Mouse (Mus musculus) bone marrow, adult 2 months (tissue): Measurements from ENCODE around the gene Plxnb1.

ENCODE experiments used
- CTCF ChIP-seq: fragments of 200-500 bp; IDR thresholded peaks from 2 replicates; pipeline ENCODE4 v1.5.1; 2011; ENCODE audit warnings: low read length, control low read depth; ENCODE audit not compliant: control insufficient read depth, insufficient read depth
- POLR2A ChIP-seq: fragments of 200-500 bp; IDR thresholded peaks from 2 replicates; pipeline ENCODE4 v1.6.1; 2011; ENCODE audit warnings: low read depth, mild to moderate bottlenecking, control low read depth, low read length, borderline replicate concordance; ENCODE audit not compliant: control insufficient read depth

GRCm38 (mm10) chr9:109059136-109059903 lies 35.9 kb upstream of the Plxnb1 start, which contains the start of gene Trex1:
- TF ChIP-seq POLR2A (peak; percentile 99), CTCF (peak; percentile 99)
